Mouse (Mus musculus): ENCODE measurements around the gene Mast1. TPM values are rescaled to one million over a fixed set of nuclear protein-coding genes. Genes with fewer than 3 reads are reported as not detected.
A peak's percentile ranks its signal among the peaks of the same experiment; 100 is the strongest.

Gene Mast1
- polyA plus RNA-seq, 1 experiment from 2014 or later, result 0.27 TPM

GRCm38 (mm10) chr8:84888280-84888679, 48.9 kb downstream of the Mast1 start:
- no peak overlapping the region for H3K27ac ChIP-seq (ENCODE audit: low read depth, low read length)
- H3K9ac ChIP-seq (ENCODE audit: low read depth, low read length), result no peak overlapping the region
- no peaks in the 10 kb centered on the region for H3K9me3 ChIP-seq (replicated peaks; ENCODE audit: control insufficient read depth, low read length)
- no peaks in the 10 kb centered on the region for H3K27me3 ChIP-seq (ENCODE audit: control insufficient read depth, insufficient read depth, low read length)
- peaks cover 4% of the 10 kb centered on the region for H3K4me1 ChIP-seq (ENCODE audit: control insufficient read depth, insufficient read depth, low read length)
- ATAC-seq (replicated peaks; ENCODE audit: insufficient number of reproducible peaks, low FRiP score, low TSS enrichment), result no peak
- H3K4me2 ChIP-seq, result no peak overlapping the region
- peaks cover 4% of the 10 kb centered on the region; the same call in 1 of the 2 replicates for H3K36me3 ChIP-seq (ENCODE audit: control insufficient read depth, insufficient read depth, low read length)
- H3K4me3 ChIP-seq (ENCODE audit: low read depth, low read length), result no peak overlapping the region
- WGBS (ENCODE audit: insufficient replicate concordance), result 91% methylated on average over 3 of the region's 3 CpGs

- Histone ChIP-seq H3K9ac (ENCODE audit: low read depth, low read length) (no peak overlapping the region), H3K4me1 (ENCODE audit: control insufficient read depth, insufficient read depth, low read length) (no peaks in the 10 kb centered on the region), H3K9me3 (replicated peaks; ENCODE audit: control insufficient read depth, low read length) (no peaks in the 10 kb centered on the region), H3K4me3 (ENCODE audit: low read depth, low read length) (no peak overlapping the region), H3K4me2 (no peak overlapping the region), H3K27me3 (ENCODE audit: control insufficient read depth, insufficient read depth, low read length) (no peaks in the 10 kb centered on the region), H3K27ac (ENCODE audit: low read depth, low read length) (no peak overlapping the region), H3K36me3 (ENCODE audit: control insufficient read depth, insufficient read depth, low read length) (peaks cover 4% of the 10 kb centered on the region; the same call in 1 of the 2 replicates)
- 81% methylated on average over 4 of the region's 4 CpGs for WGBS (ENCODE audit: insufficient replicate concordance)
- no peak for ATAC-seq (replicated peaks; ENCODE audit: insufficient number of reproducible peaks, low FRiP score, low TSS enrichment)
Observed at GRCm38 (mm10) chr8:84884728-84885127, 52.4 kb downstream of the Mast1 start.

- 68% methylated on average over 1 of the region's 1 CpGs for WGBS (ENCODE audit: insufficient replicate concordance)
- Histone ChIP-seq H3K36me3 (ENCODE audit: control insufficient read depth, insufficient read depth, low read length) (no peaks in the 10 kb centered on the region), H3K9ac (ENCODE audit: low read depth, low read length) (no peak overlapping the region), H3K4me1 (ENCODE audit: control insufficient read depth, insufficient read depth, low read length) (no peaks in the 10 kb centered on the region), H3K27ac (ENCODE audit: low read depth, low read length) (no peak overlapping the region), H3K4me2 (no peak overlapping the region), H3K9me3 (replicated peaks; ENCODE audit: control insufficient read depth, low read length) (no peaks in the 10 kb centered on the region), H3K27me3 (ENCODE audit: control insufficient read depth, insufficient read depth, low read length) (no peaks in the 10 kb centered on the region), H3K4me3 (ENCODE audit: low read depth, low read length) (no peak overlapping the region)
- ATAC-seq (replicated peaks; ENCODE audit: insufficient number of reproducible peaks, low FRiP score, low TSS enrichment), result no peak
Observed at GRCm38 (mm10) chr8:84878915-84879314, 58.2 kb downstream of the Mast1 start.

- Histone ChIP-seq H3K4me1 (ENCODE audit: control insufficient read depth, insufficient read depth, low read length) (peaks cover 4% of the 10 kb centered on the region), H3K9me3 (replicated peaks; ENCODE audit: control insufficient read depth, low read length) (no peaks in the 10 kb centered on the region), H3K4me3 (ENCODE audit: low read depth, low read length) (no peak overlapping the region), H3K27ac (ENCODE audit: low read depth, low read length) (no peak overlapping the region), H3K4me2 (no peak overlapping the region), H3K36me3 (ENCODE audit: control insufficient read depth, insufficient read depth, low read length) (no peaks in the 10 kb centered on the region), H3K27me3 (ENCODE audit: control insufficient read depth, insufficient read depth, low read length) (peaks cover 3% of the 10 kb centered on the region), H3K9ac (ENCODE audit: low read depth, low read length) (no peak overlapping the region)
- ATAC-seq (replicated peaks; ENCODE audit: insufficient number of reproducible peaks, low FRiP score, low TSS enrichment), result no peak
- 68% methylated on average over 3 of the region's 3 CpGs for WGBS (ENCODE audit: insufficient replicate concordance)
Observed at GRCm38 (mm10) chr8:84877297-84878035, 59.7 kb downstream of the Mast1 start.

- Histone ChIP-seq H3K4me3 (ENCODE audit: low read depth, low read length) (no peak overlapping the region), H3K27ac (ENCODE audit: low read depth, low read length) (no peak overlapping the region), H3K36me3 (ENCODE audit: control insufficient read depth, insufficient read depth, low read length) (no peaks in the 10 kb centered on the region), H3K4me1 (ENCODE audit: control insufficient read depth, insufficient read depth, low read length) (peaks cover 14% of the 10 kb centered on the region), H3K9me3 (replicated peaks; ENCODE audit: control insufficient read depth, low read length) (no peaks in the 10 kb centered on the region), H3K4me2 (no peak overlapping the region), H3K27me3 (ENCODE audit: control insufficient read depth, insufficient read depth, low read length) (peaks cover 6% of the 10 kb centered on the region), H3K9ac (ENCODE audit: low read depth, low read length) (no peak overlapping the region)
- 76% methylated on average over 3 of the region's 3 CpGs for whole genome bisulfite sequencing (ENCODE audit: insufficient replicate concordance)
- no peak for ATAC-seq (replicated peaks; ENCODE audit: insufficient number of reproducible peaks, low FRiP score, low TSS enrichment)
Observed at GRCm38 (mm10) chr8:84874339-84874738, 62.8 kb downstream of the Mast1 start.

- WGBS (ENCODE audit: insufficient replicate concordance), result 57% methylated on average over 4 of the region's 4 CpGs
- peaks cover 6% of the 10 kb centered on the region for H3K27me3 ChIP-seq (ENCODE audit: control insufficient read depth, insufficient read depth, low read length)
- H3K4me1 ChIP-seq (ENCODE audit: control insufficient read depth, insufficient read depth, low read length), result peaks cover 14% of the 10 kb centered on the region
- no peak overlapping the region for H3K27ac ChIP-seq (ENCODE audit: low read depth, low read length)
- H3K36me3 ChIP-seq (ENCODE audit: control insufficient read depth, insufficient read depth, low read length), result peaks cover 3% of the 10 kb centered on the region; the same call in 1 of the 2 replicates
- no peak for ATAC-seq (replicated peaks; ENCODE audit: insufficient number of reproducible peaks, low FRiP score, low TSS enrichment)
- H3K9ac ChIP-seq (ENCODE audit: low read depth, low read length), result peak overlapping the region; percentile 68; the same call in 1 of the 2 replicates
- H3K4me3 ChIP-seq (ENCODE audit: low read depth, low read length), result peak overlapping the region; percentile 49
- no peaks in the 10 kb centered on the region for H3K9me3 ChIP-seq (replicated peaks; ENCODE audit: control insufficient read depth, low read length)
- peak overlapping the region; percentile 98 for H3K4me2 ChIP-seq
Observed at GRCm38 (mm10) chr8:84873016-84873415, 64.1 kb downstream of the Mast1 start.

- Histone ChIP-seq H3K36me3 (ENCODE audit: control insufficient read depth, insufficient read depth, low read length) (peaks cover 5% of the 10 kb centered on the region), H3K27me3 (ENCODE audit: control insufficient read depth, insufficient read depth, low read length) (peaks cover 6% of the 10 kb centered on the region), H3K9ac (ENCODE audit: low read depth, low read length) (peak overlapping the region; percentile 68), H3K4me3 (ENCODE audit: low read depth, low read length) (peak overlapping the region; percentile 49), H3K4me1 (ENCODE audit: control insufficient read depth, insufficient read depth, low read length) (peaks cover 14% of the 10 kb centered on the region), H3K4me2 (peak overlapping the region; percentile 98), H3K9me3 (replicated peaks; ENCODE audit: control insufficient read depth, low read length) (no peaks in the 10 kb centered on the region), H3K27ac (ENCODE audit: low read depth, low read length) (no peak overlapping the region)
- ATAC-seq (replicated peaks; ENCODE audit: insufficient number of reproducible peaks, low FRiP score, low TSS enrichment), result peak; percentile 51
- 2% methylated on average over 53 of the region's 54 CpGs for WGBS (ENCODE audit: insufficient replicate concordance)
Observed at GRCm38 (mm10) chr8:84872309-84872965, 64.7 kb downstream of the Mast1 start.

GRCm38 (mm10) chr8:84871376-84872308, 65.5 kb downstream of the Mast1 start, which contains the start of gene Syce2:
Gene Syce2, plus strand, starts transcription at chr8:84872111.
- peak within 1 kb of the TSS; percentile 68 for H3K9ac ChIP-seq (ENCODE audit: low read depth, low read length)
- H3K9me3 ChIP-seq (replicated peaks; ENCODE audit: control insufficient read depth, low read length), result no peaks in the 10 kb centered on the region
- H3K36me3 ChIP-seq (ENCODE audit: control insufficient read depth, insufficient read depth, low read length), result peaks cover 7% of the 10 kb centered on the region
- peak; percentile 57 for ATAC-seq (replicated peaks; ENCODE audit: insufficient number of reproducible peaks, low FRiP score, low TSS enrichment)
- H3K27me3 ChIP-seq (ENCODE audit: control insufficient read depth, insufficient read depth, low read length), result peaks cover 6% of the 10 kb centered on the region
- H3K27ac ChIP-seq (ENCODE audit: low read depth, low read length), result no peak within 1 kb of the TSS
- peak within 1 kb of the TSS; percentile 98 for H3K4me2 ChIP-seq
- peak within 1 kb of the TSS; percentile 49 for H3K4me3 ChIP-seq (ENCODE audit: low read depth, low read length)
- H3K4me1 ChIP-seq (ENCODE audit: control insufficient read depth, insufficient read depth, low read length), result peaks cover 14% of the 10 kb centered on the region
- WGBS (ENCODE audit: insufficient replicate concordance), result 12% methylated on average over 46 of the region's 46 CpGs
